Mouse (Mus musculus): ENCODE results near the gene Acta1. TPM values are rescaled to one million over a fixed set of nuclear protein-coding genes. Genes with fewer than 3 reads are reported as not detected.

Gene Acta1
- polyA plus RNA-seq, 1 experiment from 2014 or later, result 0.23 TPM

DNA sequence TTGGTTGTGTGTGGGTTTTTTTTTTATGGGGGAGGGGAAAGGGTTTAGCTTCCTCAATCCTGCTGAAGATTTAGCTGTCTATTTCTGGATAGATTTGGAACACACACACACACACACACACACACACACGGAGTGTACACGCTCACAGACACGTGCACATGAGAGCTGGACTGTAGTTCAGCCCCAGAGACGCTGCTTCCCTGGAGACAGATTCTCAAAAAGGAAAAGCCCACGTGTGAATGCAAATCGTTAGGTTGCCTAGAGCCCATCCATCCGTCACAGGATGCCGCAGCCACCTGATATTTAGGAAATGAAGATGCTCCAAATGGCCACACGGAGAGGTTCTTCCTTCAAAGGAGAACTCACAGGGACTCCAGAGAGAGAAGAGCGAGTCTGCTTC is 14.3 kb downstream of the Acta1 start:
- 75% methylated on average over 10 of the region's 10 CpGs for WGBS

DNA sequence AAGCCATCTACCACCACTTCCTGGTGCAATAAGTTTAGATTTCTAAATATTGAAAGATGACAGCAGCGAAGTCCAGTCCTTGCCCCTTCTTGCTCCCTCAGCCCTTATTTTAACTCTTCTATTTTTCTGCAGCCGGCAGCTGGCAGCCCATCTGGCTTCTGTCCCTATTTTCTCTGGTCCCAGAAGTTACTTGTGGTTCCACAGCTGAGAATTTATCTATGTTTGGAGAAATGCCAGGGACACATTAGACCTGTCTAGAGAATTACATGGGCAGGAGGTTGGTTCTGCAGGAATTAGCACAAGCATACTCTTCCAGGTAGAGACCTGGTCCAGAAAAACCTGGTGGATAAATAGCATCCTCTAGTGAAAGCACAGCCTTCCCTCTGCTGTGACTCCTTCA is 16.7 kb downstream of the Acta1 start:
- 89% methylated on average over 2 of the region's 2 CpGs for WGBS
- Histone ChIP-seq H3K4me1 (no peaks in the 10 kb centered on the region), H3K9me3 (replicated peaks) (no peaks in the 10 kb centered on the region), H3K27ac (replicated peaks) (no peak overlapping the region), H3K36me3 (no peaks in the 10 kb centered on the region), H3K4me3 (no peak overlapping the region), H3K27me3 (ENCODE audit: low read depth, poor library complexity, severe bottlenecking) (peaks cover 1% of the 10 kb centered on the region; the same call in 1 of the 2 replicates)
- DNase-seq (ENCODE audit: low spot score), result no peak

More for the DNA sequence above, 14.3 kb downstream of the Acta1 start:
- no peak for DNase-seq (ENCODE audit: low spot score)
- Histone ChIP-seq H3K9me3 (replicated peaks) (no peaks in the 10 kb centered on the region), H3K27ac (replicated peaks) (no peak overlapping the region), H3K27me3 (ENCODE audit: low read depth, poor library complexity, severe bottlenecking) (peaks cover 25% of the 10 kb centered on the region), H3K36me3 (no peaks in the 10 kb centered on the region), H3K4me3 (no peak overlapping the region), H3K4me1 (peaks cover 14% of the 10 kb centered on the region)

DNA sequence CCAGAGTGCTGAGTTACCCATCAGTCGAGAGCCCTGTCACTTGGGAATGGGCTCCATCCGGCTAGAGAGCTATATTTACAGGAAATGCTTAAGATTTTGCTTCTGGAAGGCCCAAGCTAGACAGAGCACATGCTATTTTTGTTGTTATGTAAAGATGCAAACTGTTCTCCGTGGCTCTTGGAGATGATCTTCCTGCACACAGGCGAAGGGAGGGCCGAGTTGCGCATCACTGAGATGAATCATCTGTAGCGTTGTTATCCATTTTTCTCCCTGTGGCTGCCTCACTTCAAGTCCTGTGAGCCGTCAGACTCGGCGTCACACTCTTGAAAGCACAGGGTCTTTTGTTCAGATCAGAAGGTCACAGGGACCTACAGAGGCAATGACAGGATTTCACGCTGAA is 20.2 kb downstream of the Acta1 start:
- no peaks in the 10 kb centered on the region for H3K27me3 ChIP-seq (ENCODE audit: low read depth, poor library complexity, severe bottlenecking)
- no peaks in the 10 kb centered on the region for H3K9me3 ChIP-seq (replicated peaks)
- no peaks in the 10 kb centered on the region for H3K4me1 ChIP-seq
- H3K36me3 ChIP-seq, result no peaks in the 10 kb centered on the region
- 82% methylated on average over 11 of the region's 11 CpGs for WGBS
- no peak for DNase-seq (ENCODE audit: low spot score)
- H3K27ac ChIP-seq (replicated peaks), result no peak overlapping the region
- no peak overlapping the region for H3K4me3 ChIP-seq

DNA sequence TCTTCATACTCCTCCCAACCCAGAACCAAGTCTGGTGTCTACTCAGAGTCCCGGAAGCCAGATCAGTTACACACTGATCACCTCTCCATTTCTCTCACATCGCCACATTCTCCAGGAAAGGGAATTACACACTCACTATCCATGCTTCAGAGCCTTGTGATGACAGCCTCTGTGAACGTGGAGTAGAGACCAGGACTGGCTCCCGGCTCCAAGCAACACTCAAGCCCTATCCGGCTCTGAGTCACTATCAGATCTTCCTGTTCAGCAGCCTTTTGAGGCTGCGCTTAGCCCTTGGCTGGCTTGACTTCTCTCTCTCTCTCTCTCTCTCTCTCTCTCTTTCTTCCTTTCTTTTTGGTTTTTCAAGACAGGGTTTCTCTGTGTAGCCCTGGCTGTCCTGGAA is 21.2 kb downstream of the Acta1 start:
- no peaks in the 10 kb centered on the region for H3K4me1 ChIP-seq
- WGBS, result 87% methylated on average over 6 of the region's 6 CpGs

DNA sequence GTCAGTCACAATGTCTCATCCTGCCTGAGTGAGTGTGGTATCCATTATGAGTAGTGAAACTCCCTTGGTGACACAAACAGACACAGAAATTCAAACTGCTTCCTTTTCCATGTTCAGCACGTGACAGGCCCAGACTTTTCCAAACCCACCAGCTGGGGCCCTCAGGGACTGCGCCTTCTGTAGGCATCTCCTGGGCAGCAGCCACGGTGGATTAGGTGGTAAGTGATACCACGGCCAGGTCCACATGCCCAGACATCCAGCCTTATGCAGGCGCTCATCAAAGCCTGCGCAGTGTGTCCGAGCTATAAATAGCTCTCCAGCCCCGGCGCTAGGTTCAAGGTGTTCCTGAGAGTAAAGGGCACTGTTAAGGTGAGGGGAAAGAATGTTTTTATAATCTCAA is 22.5 kb downstream of the Acta1 start:
- no peaks in the 10 kb centered on the region for H3K27me3 ChIP-seq (ENCODE audit: low read depth, poor library complexity, severe bottlenecking)
- no peak for DNase-seq (ENCODE audit: low spot score)
- WGBS, result 87% methylated on average over 9 of the region's 9 CpGs
- H3K4me1 ChIP-seq, result 0 out of 2 replicates have a peak, but pooled peaks cover 2% of the 10 kb centered on the region
- H3K9me3 ChIP-seq (replicated peaks), result no peaks in the 10 kb centered on the region
- no peak overlapping the region for H3K27ac ChIP-seq (replicated peaks)
- H3K4me3 ChIP-seq, result no peak overlapping the region
- H3K36me3 ChIP-seq, result no peaks in the 10 kb centered on the region

More for the DNA sequence above, 21.2 kb downstream of the Acta1 start:
- no peak for DNase-seq (ENCODE audit: low spot score)
- Histone ChIP-seq H3K9me3 (replicated peaks) (no peaks in the 10 kb centered on the region), H3K4me3 (no peak overlapping the region), H3K27ac (replicated peaks) (no peak overlapping the region), H3K36me3 (no peaks in the 10 kb centered on the region), H3K27me3 (ENCODE audit: low read depth, poor library complexity, severe bottlenecking) (no peaks in the 10 kb centered on the region)

DNA sequence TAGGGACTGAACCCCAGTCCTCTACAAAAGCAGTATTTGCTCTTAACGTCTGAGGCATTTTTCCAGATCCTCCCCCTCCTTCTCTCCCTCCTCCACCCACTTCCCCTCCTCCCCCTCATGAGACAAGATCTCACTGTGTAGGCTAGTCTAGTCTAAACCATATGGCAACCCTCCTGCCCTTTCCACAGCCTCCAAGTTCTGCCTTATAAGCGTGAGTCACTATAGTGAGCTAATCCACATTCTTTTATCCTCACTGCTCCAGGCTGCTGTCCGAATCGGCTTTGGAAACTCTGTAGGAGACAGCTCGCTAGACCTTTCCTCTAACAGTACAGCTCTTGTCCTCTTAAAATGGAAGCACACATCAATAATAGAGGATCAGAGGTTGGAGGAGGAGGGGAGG is 27.6 kb downstream of the Acta1 start:
- Histone ChIP-seq H3K9me3 (replicated peaks) (no peaks in the 10 kb centered on the region), H3K27me3 (ENCODE audit: low read depth, poor library complexity, severe bottlenecking) (peaks cover 32% of the 10 kb centered on the region), H3K36me3 (no peaks in the 10 kb centered on the region), H3K4me1 (peaks cover 12% of the 10 kb centered on the region; the same call in 1 of the 2 replicates), H3K4me3 (no peak overlapping the region), H3K27ac (replicated peaks) (no peak overlapping the region)
- DNase-seq (ENCODE audit: low spot score), result no peak
- 33% methylated on average over 5 of the region's 5 CpGs for WGBS

DNA sequence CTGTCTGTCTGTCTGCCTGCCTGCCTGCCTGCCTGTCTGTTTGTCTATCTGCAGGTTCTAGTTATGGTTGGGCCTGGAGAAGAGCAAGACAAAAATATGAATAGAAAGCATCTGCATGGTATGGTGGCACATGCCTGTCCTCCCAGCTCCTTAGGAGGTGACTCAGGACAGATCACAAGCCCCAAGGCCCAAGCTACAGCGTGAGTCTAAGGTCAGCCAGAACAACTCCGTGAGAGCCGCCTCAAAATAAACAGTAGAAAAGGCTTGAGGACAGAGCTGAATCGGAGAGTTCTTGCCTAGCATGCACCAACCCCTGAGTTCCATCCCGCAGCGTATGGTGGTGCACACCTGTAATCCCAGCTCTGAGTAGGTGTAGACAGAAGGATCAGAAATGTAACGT is 28.8 kb downstream of the Acta1 start:
- 85% methylated on average over 7 of the region's 7 CpGs for WGBS
- H3K9me3 ChIP-seq (replicated peaks), result no peaks in the 10 kb centered on the region
- H3K4me3 ChIP-seq, result no peak overlapping the region
- H3K36me3 ChIP-seq, result no peaks in the 10 kb centered on the region
- peaks cover 12% of the 10 kb centered on the region; the same call in 1 of the 2 replicates for H3K4me1 ChIP-seq
- peaks cover 43% of the 10 kb centered on the region for H3K27me3 ChIP-seq (ENCODE audit: low read depth, poor library complexity, severe bottlenecking)
- DNase-seq (ENCODE audit: low spot score), result no peak
- no peak overlapping the region for H3K27ac ChIP-seq (replicated peaks)

DNA sequence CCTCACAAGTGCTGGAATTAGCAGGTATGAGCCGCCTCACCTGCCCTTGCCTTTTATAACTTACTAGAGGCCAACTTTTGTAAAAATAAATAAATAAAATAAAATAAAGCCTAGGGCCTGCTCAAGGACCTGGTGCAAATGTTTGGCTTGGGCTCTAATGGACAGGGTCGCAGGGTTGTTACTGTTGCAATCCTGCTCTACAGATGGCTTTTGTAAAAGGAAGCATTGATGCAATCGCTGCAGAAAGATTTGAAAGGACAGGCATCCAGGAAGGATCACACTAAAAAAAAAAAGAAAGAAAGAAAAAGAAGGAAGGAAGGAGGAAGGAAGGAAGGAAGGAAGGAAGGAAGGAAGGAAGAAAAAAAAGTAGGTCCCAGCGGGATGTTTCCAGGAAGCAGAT is 34.2 kb downstream of the Acta1 start:
- Histone ChIP-seq H3K27me3 (ENCODE audit: low read depth, poor library complexity, severe bottlenecking) (peaks cover 51% of the 10 kb centered on the region), H3K9me3 (replicated peaks) (no peaks in the 10 kb centered on the region), H3K36me3 (no peaks in the 10 kb centered on the region), H3K4me1 (peaks cover 27% of the 10 kb centered on the region), H3K4me3 (peak overlapping the region; percentile 97), H3K27ac (replicated peaks) (no peak overlapping the region)
- 74% methylated on average over 4 of the region's 4 CpGs for WGBS
- DNase-seq (ENCODE audit: low spot score), result no peak

DNA sequence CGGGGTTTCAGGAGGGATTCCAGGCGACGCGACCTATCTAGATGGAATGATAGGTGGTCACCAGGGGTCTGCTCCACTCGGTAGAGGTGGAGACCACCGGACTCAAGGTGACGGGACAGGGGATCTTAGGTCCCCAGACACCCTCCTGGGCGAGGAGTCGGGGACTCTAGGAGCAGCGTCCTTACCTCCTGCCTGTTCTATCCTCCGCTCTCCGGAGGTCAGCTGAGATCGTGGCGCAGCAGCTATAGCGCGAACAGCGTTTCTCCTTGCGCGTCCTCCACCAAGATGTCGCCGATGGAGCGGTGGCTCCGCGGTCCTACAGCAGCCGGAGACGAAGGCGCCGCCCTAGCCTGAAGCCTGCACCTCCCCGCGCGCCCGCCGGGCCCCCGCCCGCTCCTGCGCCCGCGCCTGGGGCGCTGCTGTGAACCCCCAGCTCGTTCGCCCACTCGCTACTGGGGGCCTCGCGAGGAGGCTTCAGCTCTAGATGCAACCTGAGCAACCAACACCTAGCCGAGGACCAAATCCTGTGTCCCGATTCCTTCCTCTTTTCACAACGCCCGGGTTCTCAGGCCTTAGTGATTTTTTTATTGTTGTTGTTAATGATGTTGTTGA is 34.8 kb downstream of the Acta1 start, which contains the start of gene Ccsap:
Ccsap (minus strand) TSS at position 562 of the 612 bp plus-strand sequence.
- WGBS, result 2% methylated on average over 48 of the region's 48 CpGs
- Histone ChIP-seq H3K9me3 (replicated peaks) (peaks cover 4% of the 10 kb centered on the region; the same call in 1 of the 2 replicates), H3K36me3 (0 out of 2 replicates have a peak, but pooled peaks cover 2% of the 10 kb centered on the region), H3K27me3 (ENCODE audit: low read depth, poor library complexity, severe bottlenecking) (peaks cover 47% of the 10 kb centered on the region), H3K4me1 (peaks cover 27% of the 10 kb centered on the region), H3K27ac (replicated peaks) (peak within 1 kb of the TSS; percentile 87), H3K4me3 (peak within 1 kb of the TSS; percentile 97)
- DNase-seq (ENCODE audit: low spot score), result no peak

DNA sequence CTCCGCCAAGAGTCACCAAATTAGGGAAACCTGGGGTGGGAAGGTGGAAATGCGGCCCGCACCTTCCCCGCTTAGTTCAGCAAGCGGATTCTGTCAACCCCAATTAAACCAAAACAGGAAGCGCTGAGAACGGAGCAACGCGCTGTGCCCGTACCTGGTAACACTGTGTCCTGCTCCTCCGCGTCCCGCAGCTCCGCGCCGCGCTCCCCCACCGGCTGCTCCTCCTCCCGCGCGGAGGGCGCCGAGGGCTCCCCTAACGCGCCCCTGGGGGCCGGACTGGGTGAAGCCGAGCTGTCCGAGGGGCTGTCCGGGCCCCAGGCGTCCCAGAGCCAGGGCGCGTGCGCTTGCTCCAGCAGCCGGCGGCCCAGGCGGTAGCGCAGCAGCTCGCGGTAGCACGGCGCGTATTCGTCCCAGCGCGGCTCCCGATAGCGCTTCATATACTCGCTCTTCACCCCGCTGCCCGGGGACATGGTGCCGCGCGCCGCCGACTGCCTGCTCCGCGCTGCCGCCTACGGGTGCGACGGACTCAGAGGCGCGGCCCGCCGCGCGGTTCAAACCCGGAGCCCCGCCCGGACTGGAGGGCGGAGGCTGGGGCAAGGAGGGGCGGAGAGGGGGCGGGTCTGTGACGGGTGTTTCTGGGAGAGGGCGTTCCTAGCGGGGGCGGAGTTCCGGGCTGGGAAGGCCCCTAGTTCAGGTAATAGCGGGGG is 35.5 kb downstream of the Acta1 start:
- peaks cover 25% of the 10 kb centered on the region for H3K4me1 ChIP-seq
- H3K27ac ChIP-seq (replicated peaks), result peak overlapping the region; percentile 87
- H3K9me3 ChIP-seq (replicated peaks), result peaks cover 6% of the 10 kb centered on the region; the same call in 1 of the 2 replicates
- peak; percentile 92 for DNase-seq (ENCODE audit: low spot score)
- H3K27me3 ChIP-seq (ENCODE audit: low read depth, poor library complexity, severe bottlenecking), result peaks cover 42% of the 10 kb centered on the region
- under 1% methylated on average over 79 of the region's 79 CpGs for WGBS
- peak overlapping the region; percentile 97 for H3K4me3 ChIP-seq
- H3K36me3 ChIP-seq, result 0 out of 2 replicates have a peak, but pooled peaks cover 8% of the 10 kb centered on the region

DNA sequence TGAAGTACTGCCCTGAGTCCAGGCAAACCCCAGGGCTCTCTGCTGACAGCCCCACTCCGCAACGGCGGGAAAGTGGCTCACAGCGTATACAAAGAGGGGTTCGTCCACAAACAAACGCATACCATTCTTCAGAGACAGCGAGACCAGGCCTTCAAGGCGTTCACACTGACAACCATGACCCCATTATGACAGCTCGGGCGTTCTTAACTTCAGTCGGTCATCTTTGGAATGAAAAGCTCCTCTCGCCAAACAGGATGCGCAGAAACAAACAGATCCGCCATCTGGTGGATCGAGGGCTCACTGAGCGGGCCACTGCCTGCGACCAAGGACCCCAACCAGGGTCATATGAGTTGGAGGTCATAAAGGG is 36.0 kb downstream of the Acta1 start:
- Histone ChIP-seq H3K4me3 (peak overlapping the region; percentile 97), H3K27me3 (ENCODE audit: low read depth, poor library complexity, severe bottlenecking) (peaks cover 36% of the 10 kb centered on the region), H3K9me3 (replicated peaks) (peaks cover 6% of the 10 kb centered on the region; the same call in 1 of the 2 replicates), H3K27ac (replicated peaks) (peak overlapping the region; percentile 87), H3K4me1 (peaks cover 22% of the 10 kb centered on the region), H3K36me3 (0 out of 2 replicates have a peak, but pooled peaks cover 8% of the 10 kb centered on the region)
- under 1% methylated on average over 17 of the region's 17 CpGs for WGBS
- DNase-seq (ENCODE audit: low spot score), result peak; percentile 59

DNA sequence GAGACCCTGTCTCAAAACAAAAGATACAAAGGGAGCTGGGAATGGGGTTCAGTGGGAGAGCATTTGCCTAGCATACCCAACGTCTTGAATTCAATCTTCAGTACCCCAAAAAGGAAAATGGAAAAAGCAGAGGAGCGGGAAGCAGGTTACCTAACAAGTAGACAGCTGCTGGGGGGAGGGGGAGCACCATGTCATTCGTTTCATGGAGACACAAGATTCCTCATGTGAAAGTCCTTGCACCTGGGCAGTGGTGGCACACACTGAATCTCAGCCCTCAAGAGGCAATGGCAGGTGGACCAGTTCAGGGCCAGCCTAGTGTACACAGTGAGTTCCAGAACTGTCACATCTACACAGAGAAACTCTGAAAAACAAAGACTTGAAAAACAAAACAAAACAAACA is 37.2 kb downstream of the Acta1 start:
- peaks cover 6% of the 10 kb centered on the region; the same call in 1 of the 2 replicates for H3K9me3 ChIP-seq (replicated peaks)
- H3K27me3 ChIP-seq (ENCODE audit: low read depth, poor library complexity, severe bottlenecking), result peaks cover 26% of the 10 kb centered on the region
- no peak for DNase-seq (ENCODE audit: low spot score)
- peak overlapping the region; percentile 97; the same call in 1 of the 2 replicates for H3K4me3 ChIP-seq
- WGBS, result 72% methylated on average over 3 of the region's 3 CpGs
- H3K27ac ChIP-seq (replicated peaks), result no peak overlapping the region
- 0 out of 2 replicates have a peak, but pooled peaks cover 8% of the 10 kb centered on the region for H3K36me3 ChIP-seq
- H3K4me1 ChIP-seq, result peaks cover 22% of the 10 kb centered on the region

Data from midbrain, embryonic 10.5 days (tissue).